Mouse (Mus musculus) embryonic facial prominence, embryonic 14.5 days (tissue): ENCODE measurements around the gene Gm10354. TPM values are rescaled to one million over a fixed set of nuclear protein-coding genes. Genes with fewer than 3 reads are reported as not detected.
"Not testable (repeated sequence)": the region's sequence is repeated elsewhere in the genome, so short reads cannot be mapped to it uniquely, and the experiment has no call there.

Experiments
- ATAC-seq: fragments of 200-750 bp; cut with Nextera tagmentation; 2 replicates; pipeline ENCODE4 v1.8.0; 2017; ENCODE audit warnings: low read depth, moderate number of reproducible peaks, moderate TSS enrichment
- DNase-seq: peaks from one replicate; pipeline ENCODE4 v3.0.0-alpha.2; 2015; ENCODE audit warnings: low spot score
- H3K27ac ChIP-seq: fragments of 300-500 bp; sonication (generic); replicated peaks from 2 replicates; pipeline ENCODE4 v1.5.1; 2014; ENCODE audit warnings: low read depth, mild to moderate bottlenecking, low read length, moderate library complexity
- H3K27me3 ChIP-seq: fragments of 300-500 bp; sonication (generic); replicated peaks from 2 replicates; pipeline ENCODE4 v1.6.1; 2014; ENCODE audit warnings: low read length; ENCODE audit not compliant: control insufficient read depth, insufficient read depth
- H3K36me3 ChIP-seq: fragments of 300-500 bp; sonication (generic); 2 replicates; pipeline ENCODE4 v1.6.1; 2014; ENCODE audit warnings: low read length, mixed read lengths; ENCODE audit not compliant: control insufficient read depth, insufficient read depth
- H3K4me1 ChIP-seq: fragments of 300-500 bp; sonication (generic); 2 replicates; pipeline ENCODE4 v1.6.1; 2014; ENCODE audit warnings: antibody characterized with exemption, low read length; ENCODE audit not compliant: control insufficient read depth, insufficient read depth
- H3K4me2 ChIP-seq: fragments of 300-500 bp; sonication (generic); 2 replicates; pipeline ENCODE4 v1.6.1; 2014; ENCODE audit warnings: low read depth, mild to moderate bottlenecking, low read length, moderate library complexity, mixed read lengths
- H3K4me3 ChIP-seq: fragments of 300-500 bp; sonication (generic); 2 replicates; pipeline ENCODE4 v1.5.1; 2014; ENCODE audit warnings: low read depth, mild to moderate bottlenecking, low read length
- H3K9ac ChIP-seq: fragments of 300-500 bp; sonication (generic); 2 replicates; pipeline ENCODE4 v1.6.1; 2014; ENCODE audit warnings: low read depth, mild to moderate bottlenecking, low read length, moderate library complexity, mixed read lengths
- H3K9me3 ChIP-seq: fragments of 300-500 bp; sonication (generic); 2 replicates; pipeline ENCODE4 v1.6.1; 2016; ENCODE audit warnings: low read length; ENCODE audit not compliant: control insufficient read depth
- WGBS: fragments of 180-500 bp; shearing (Covaris S2); extraction: QIAGEN DNeasy Blood & Tissue Kit; methylation state at CpG from one replicate; pipeline ENCODE4 v1.1.7; 2014; 5-methylcytosine and 5-hydroxymethylcytosine counted together
- polyA plus RNA-seq: library from polyadenylated mRNA; unstranded; fragments of >200 nt; fragmentation: Nextera tagmentation; extraction: Ambion mirVana; gene quantifications from 2 replicates; pipeline ENCODE4 v1.2.1, GENCODE M21; 2014

Gm10354 gene
- polyA plus RNA-seq, 1 experiment from 2014 or later = not detected

DNA sequence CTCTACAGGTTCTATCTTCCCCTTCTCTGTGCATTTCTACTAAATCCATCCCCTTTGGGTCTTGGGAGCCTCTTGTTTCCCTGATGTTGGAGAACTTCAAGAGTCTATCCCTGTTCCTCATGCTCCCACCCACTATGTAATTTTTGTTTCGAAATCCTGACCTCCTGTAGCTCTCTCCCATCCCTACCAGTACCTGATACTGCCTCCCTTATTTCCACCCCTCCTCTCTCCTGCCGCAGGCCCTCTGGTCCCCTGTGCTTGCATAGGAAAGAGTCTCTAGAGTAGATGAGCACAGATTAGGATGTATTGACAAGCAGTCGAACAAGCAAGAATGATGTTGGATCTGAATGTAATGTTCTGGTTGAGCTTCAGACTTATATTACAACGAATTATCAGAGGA lies 33.2 kb downstream of the Gm10354 start:
- WGBS = 57% methylated on average over 4 of the region's 4 CpGs

DNA sequence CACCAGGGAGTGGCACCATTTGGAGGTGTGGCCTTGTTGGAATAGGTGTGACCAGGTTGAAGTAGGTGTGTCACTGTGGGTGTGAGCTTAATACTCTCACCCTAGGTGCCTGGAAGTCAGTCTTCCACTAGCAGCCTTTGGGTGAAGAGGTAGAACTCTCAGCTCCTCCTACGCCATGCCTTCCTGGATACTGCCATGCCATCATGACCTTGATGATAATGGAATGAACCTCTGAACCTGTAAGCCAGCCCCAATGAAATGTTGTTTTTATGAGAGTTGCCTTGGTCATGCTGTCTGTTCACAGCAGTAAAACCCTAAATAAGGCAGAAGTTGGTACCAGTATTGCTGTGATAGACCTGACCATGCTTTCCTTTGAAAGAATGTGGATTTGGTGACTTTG lies 37.7 kb downstream of the Gm10354 start:
- H3K27ac ChIP-seq, DNase-seq, H3K9me3 ChIP-seq, ATAC-seq, H3K4me2 ChIP-seq, H3K4me3 ChIP-seq, H3K4me1 ChIP-seq, H3K27me3 ChIP-seq, H3K36me3 ChIP-seq, H3K9ac ChIP-seq: not testable (repeated sequence)
- WGBS = 93% methylated on average over 1 of the region's 1 CpGs

More for the DNA sequence above, 33.2 kb downstream of the Gm10354 start:
- not testable (repeated sequence) for H3K9me3 ChIP-seq, ATAC-seq, H3K27me3 ChIP-seq, H3K4me3 ChIP-seq, H3K27ac ChIP-seq, H3K36me3 ChIP-seq, H3K4me1 ChIP-seq, H3K4me2 ChIP-seq, H3K9ac ChIP-seq, DNase-seq

GRCm38 (mm10) chr5:14938329-14938728 lies 40.4 kb downstream of the Gm10354 start, which contains the start of gene Speer4e:
Gene Speer4e (minus strand): TSS chr5:14938429.
- ATAC-seq, H3K4me3 ChIP-seq: not testable (repeated sequence)
- WGBS = 36% methylated on average over 1 of the region's 1 CpGs

DNA sequence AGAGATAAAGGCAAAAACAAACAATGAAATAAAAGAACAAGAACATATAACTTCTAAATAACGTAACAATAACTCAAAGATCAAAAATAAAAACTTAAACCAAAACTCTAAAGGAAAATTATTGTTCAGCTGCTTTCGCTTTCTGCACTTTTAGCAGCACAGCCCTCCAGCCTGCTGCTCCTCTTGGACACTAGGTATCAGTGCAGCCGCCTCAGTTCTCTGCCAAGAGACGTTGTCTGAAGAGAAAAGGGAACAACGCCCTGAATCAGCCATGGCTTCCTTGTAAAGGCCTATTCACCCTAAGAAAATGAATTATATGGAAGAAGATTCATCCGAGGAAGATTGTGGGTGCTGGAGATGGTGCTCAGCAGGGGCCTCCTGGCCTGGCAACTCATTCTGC lies 45.0 kb downstream of the Gm10354 start:
- not testable (repeated sequence) for H3K9ac ChIP-seq, H3K36me3 ChIP-seq, H3K4me1 ChIP-seq, H3K27me3 ChIP-seq, H3K4me3 ChIP-seq, DNase-seq, ATAC-seq, H3K27ac ChIP-seq, H3K9me3 ChIP-seq, H3K4me2 ChIP-seq
- WGBS = 72% methylated on average over 5 of the region's 6 CpGs

More at GRCm38 (mm10) chr5:14938329-14938728, 40.4 kb downstream of the Gm10354 start, which contains the start of gene Speer4e:
- not testable (repeated sequence) for H3K4me2 ChIP-seq, H3K36me3 ChIP-seq, H3K27ac ChIP-seq, H3K27me3 ChIP-seq, H3K9me3 ChIP-seq, DNase-seq, H3K9ac ChIP-seq, H3K4me1 ChIP-seq

DNA sequence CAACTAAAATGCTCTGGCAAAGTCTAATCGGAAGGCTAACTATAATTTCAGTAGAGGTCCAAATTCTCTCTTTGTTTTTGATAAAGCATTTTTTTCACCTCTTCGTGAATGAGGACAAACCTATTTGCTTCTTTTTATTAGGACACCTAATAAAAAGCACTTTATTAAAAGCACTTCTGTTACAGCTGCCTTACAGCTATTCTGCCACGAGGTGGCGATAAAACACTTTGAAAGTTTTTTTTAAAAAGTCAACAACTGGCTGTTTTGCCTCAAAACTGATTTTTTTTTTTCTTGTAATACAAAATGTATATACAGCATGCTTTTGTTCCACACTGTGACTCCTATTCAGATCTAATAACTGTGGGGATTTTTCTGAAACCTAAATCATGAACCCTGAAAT lies 51.7 kb downstream of the Gm10354 start:
- H3K9me3 ChIP-seq, H3K4me1 ChIP-seq, H3K27me3 ChIP-seq, H3K9ac ChIP-seq, H3K4me3 ChIP-seq, H3K4me2 ChIP-seq, H3K27ac ChIP-seq, H3K36me3 ChIP-seq, DNase-seq, ATAC-seq: not testable (repeated sequence)
- WGBS = 31% methylated on average over 4 of the region's 4 CpGs

Other genes starting within 250 kb of the Gm10354 start
- not detected in 2 replicates for gene Gm9758, start 64.0 kb downstream of the Gm10354 start, polyA plus RNA-seq
- gene Speer4e, start 40.5 kb downstream of the Gm10354 start, polyA plus RNA-seq = not detected in 2 replicates
- gene Gm17019, start 54.1 kb upstream of the Gm10354 start, polyA plus RNA-seq = not detected in 2 replicates